Mouse (Mus musculus) forelimb bud, embryonic 11.5 days (tissue): Measurements from ENCODE around the gene Gm10842.
"Not testable (repeated sequence)": the region's sequence is repeated elsewhere in the genome, so short reads cannot be mapped to it uniquely, and the experiment has no call there.

Source experiments
- DNase-seq: peaks from one replicate; pipeline ENCODE4 v3.0.0-alpha.2; 2012; ENCODE audit warnings: low read depth, low spot score

Gene Gm10842

GRCm38 (mm10) chr11:105146593-105146992 lies at the start of gene Gm10842:
TSS of gene Gm10842 (plus strand) at chr11:105146893.
- no peak for DNase-seq

- not testable (repeated sequence) for DNase-seq
Observed at GRCm38 (mm10) chr11:105112448-105112847, 34.2 kb upstream of the Gm10842 start.

- DNase-seq, result no peak
Observed at GRCm38 (mm10) chr11:105117814-105118213, 28.9 kb upstream of the Gm10842 start.

GRCm38 (mm10) chr11:105120551-105121061 lies 26.1 kb upstream of the Gm10842 start:
- no peak for DNase-seq

GRCm38 (mm10) chr11:105121792-105122191 lies 24.9 kb upstream of the Gm10842 start:
- DNase-seq, result not testable (repeated sequence)

GRCm38 (mm10) chr11:105123986-105124385 lies 22.7 kb upstream of the Gm10842 start:
- DNase-seq, result peak; percentile 71

GRCm38 (mm10) chr11:105125735-105126519 lies 20.8 kb upstream of the Gm10842 start, which contains the start of gene Mettl2:
TSS of gene Mettl2 (plus strand) at chr11:105126425.
- DNase-seq, result peak; percentile 89

- DNase-seq, result no peak
Observed at GRCm38 (mm10) chr11:105126520-105127029, 20.1 kb upstream of the Gm10842 start.

GRCm38 (mm10) chr11:105135692-105136091 lies 11.0 kb upstream of the Gm10842 start:
- DNase-seq, result no peak

GRCm38 (mm10) chr11:105137255-105137654 lies 9.4 kb upstream of the Gm10842 start:
- not testable (repeated sequence) for DNase-seq

- not testable (repeated sequence) for DNase-seq
Observed at GRCm38 (mm10) chr11:105140512-105140911, 6.2 kb upstream of the Gm10842 start.

GRCm38 (mm10) chr11:105141115-105141514 lies 5.6 kb upstream of the Gm10842 start:
- no peak for DNase-seq

- DNase-seq, result no peak
Observed at GRCm38 (mm10) chr11:105143564-105143963, 3.1 kb upstream of the Gm10842 start.

GRCm38 (mm10) chr11:105144084-105144483 lies 2.6 kb upstream of the Gm10842 start:
- no peak for DNase-seq

- no peak for DNase-seq
Observed at GRCm38 (mm10) chr11:105144508-105145210, 2.0 kb upstream of the Gm10842 start.

GRCm38 (mm10) chr11:105145211-105145610 lies 1.5 kb upstream of the Gm10842 start:
- no peak for DNase-seq

- DNase-seq, result no peak
Observed at GRCm38 (mm10) chr11:105149353-105149752, 2.7 kb downstream of the Gm10842 start.

- DNase-seq, result no peak
Observed at GRCm38 (mm10) chr11:105149766-105150165, 3.1 kb downstream of the Gm10842 start.

GRCm38 (mm10) chr11:105150691-105151090 lies 4.0 kb downstream of the Gm10842 start:
- no peak for DNase-seq

GRCm38 (mm10) chr11:105151226-105152016 lies 4.7 kb downstream of the Gm10842 start:
- peak; percentile 55 for DNase-seq

- DNase-seq, result no peak
Observed at GRCm38 (mm10) chr11:105152017-105152300, 5.3 kb downstream of the Gm10842 start.
